Mouse (Mus musculus): ENCODE measurements at regions not wholly inside any gene's neighbourhood (a gene's known extent, or its start where the extent isn't known, plus 50 kb on each side); places are given as distances from the start of the nearest gene placed in this dataset.
A peak's percentile ranks its signal among the peaks of the same experiment; 100 is the strongest.

- Histone ChIP-seq H3K4me3 (ENCODE audit: low read depth, low read length) (no peak overlapping the region), H3K4me2 (ENCODE audit: low read depth) (no peak overlapping the region), H3K27me3 (ENCODE audit: insufficient read depth, low read length) (no peaks in the 10 kb centered on the region), H3K9me3 (ENCODE audit: low read length) (no peaks in the 10 kb centered on the region), H3K4me1 (ENCODE audit: insufficient read depth) (no peaks in the 10 kb centered on the region), H3K9ac (no peak overlapping the region), H3K36me3 (ENCODE audit: insufficient read depth) (no peaks in the 10 kb centered on the region), H3K27ac (ENCODE audit: low read depth, low read length) (no peak overlapping the region)
- 22% methylated on average over 3 of the region's 3 CpGs for WGBS
- TF ChIP-seq CTCF (IDR thresholded peaks at IDR 0.05; ENCODE audit: low read depth): peak; percentile 78
- DNase-seq (peak; percentile 81), ATAC-seq (peak; percentile 84)
Measured at GRCm38 (mm10) chr12:45929760-45930150, 855.2 kb upstream of the Stxbp6 start.

- peak; percentile 43 for ATAC-seq
- H3K4me2 ChIP-seq (ENCODE audit: low read depth): no peak overlapping the region
- H3K9me3 ChIP-seq (ENCODE audit: low read length): no peaks in the 10 kb centered on the region
- no peaks in the 10 kb centered on the region for H3K36me3 ChIP-seq (ENCODE audit: insufficient read depth)
- no peaks in the 10 kb centered on the region for H3K4me1 ChIP-seq (ENCODE audit: insufficient read depth)
- DNase-seq: peak; percentile 41
- TF ChIP-seq CTCF (IDR thresholded peaks at IDR 0.05; ENCODE audit: low read depth): no peak
- H3K9ac ChIP-seq: no peak overlapping the region
- H3K27me3 ChIP-seq (ENCODE audit: insufficient read depth, low read length): no peaks in the 10 kb centered on the region
- no peak overlapping the region for H3K4me3 ChIP-seq (ENCODE audit: low read depth, low read length)
- WGBS: 66% methylated on average over 7 of the region's 7 CpGs
- H3K27ac ChIP-seq (ENCODE audit: low read depth, low read length): no peak overlapping the region
Measured at GRCm38 (mm10) chr12:45929001-45929759, 854.7 kb upstream of the Stxbp6 start.

Data from forebrain, postnatal 0 days (tissue).